Mouse (Mus musculus) adrenal gland, adult (tissue): ENCODE measurements at regions not wholly inside any gene's neighbourhood (a gene's known extent, or its start where the extent isn't known, plus 50 kb on each side); places are given as distances from the start of the nearest gene placed in this dataset.

Experiments
- DNase-seq, 2 experiments: peaks; one replicate each; pipeline ENCODE4 v3.0.0; 2022 to 2023; ENCODE audit warnings: low spot score in 1 of 2; ENCODE audit not compliant: inconsistent age in 2 of 2

DNA sequence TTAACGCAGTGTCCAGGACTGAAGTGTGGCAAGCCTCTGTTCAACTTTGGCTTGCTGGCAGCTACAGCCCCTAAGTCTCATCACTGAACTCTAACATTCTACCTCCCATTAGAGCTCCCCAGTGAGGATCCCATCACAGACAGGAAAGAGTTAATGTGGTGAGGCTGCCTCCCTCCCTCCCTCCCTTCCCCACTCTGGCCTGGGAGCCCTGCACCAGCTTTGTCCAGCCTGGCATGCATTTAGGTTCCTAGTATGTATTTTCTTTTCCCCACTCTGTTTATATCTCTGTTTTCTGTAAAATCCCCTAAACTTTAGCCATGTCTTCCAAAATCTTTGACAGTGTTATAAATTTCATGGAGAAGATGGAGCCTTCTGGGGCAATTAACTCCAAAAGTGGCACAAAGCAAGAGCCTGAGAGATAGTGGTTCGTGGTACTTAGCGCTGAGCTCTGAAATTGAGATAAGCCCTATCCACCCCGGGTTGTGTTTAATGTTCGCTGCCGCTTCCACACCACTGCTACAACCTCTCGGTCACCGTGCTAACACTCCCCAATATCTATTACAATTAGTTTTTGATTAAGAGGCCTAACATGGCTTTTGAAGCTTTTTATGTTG, 130.1 kb upstream of the Nr2f2 start:
- DNase-seq, result no peak

DNA sequence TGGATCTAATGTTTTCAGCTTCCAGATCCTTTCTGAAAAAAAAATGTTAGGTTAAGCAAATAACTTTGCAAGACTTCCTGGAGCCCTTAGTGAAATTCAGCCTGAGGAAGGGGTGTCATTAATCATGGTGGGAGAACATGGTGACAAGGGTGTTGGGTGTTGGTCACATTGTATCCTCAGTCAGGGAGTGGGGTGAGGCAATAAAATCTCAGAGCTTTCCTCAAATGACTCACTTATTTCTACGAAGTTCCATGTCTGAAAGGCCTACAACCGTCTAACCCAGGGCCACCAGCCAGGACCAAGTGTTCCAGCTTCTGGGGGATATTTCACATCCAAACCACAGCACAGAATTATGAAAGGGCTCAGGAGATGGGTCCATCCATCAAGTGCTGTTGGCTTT, 117.7 kb upstream of the Nr2f2 start:
- no peak for DNase-seq

DNA sequence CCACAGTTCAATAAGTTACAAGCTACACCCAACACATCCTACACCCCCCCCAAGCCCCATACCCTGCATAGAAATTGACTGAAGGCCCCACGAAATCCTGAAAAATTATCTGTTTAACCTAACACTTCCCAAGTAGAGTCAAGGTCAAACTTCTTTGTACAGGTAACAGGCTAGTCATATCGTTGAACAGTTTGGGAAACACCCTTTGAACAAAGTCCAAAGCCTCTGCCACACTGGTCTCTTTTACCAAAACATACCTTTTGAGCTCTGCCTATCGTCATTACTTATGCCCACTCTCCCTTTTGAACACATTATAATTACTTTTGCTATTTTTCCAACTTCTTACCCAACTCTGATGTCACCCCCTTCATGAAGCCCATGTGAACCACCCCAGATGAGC, 117.0 kb upstream of the Nr2f2 start:
- no peak for DNase-seq

DNA sequence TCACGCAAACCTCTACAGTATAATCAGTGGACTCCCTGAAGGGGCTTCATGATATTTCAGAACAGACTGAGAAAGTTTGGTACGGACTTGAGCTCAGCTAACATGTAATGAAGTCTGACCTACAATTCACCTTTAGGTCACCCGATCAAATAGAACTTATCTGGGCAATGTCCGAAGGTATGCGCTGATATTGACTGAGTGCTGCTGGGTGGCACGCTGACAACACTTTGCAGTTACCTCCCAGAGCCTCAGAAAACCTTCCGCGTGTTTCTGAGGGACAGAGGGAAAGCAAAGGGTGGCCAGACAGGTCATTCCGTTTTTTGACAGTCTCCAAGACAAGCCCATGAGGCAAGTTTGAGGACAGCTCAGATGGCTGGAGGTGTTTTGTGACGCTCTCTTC, 115.3 kb upstream of the Nr2f2 start:
- no peak for DNase-seq

DNA sequence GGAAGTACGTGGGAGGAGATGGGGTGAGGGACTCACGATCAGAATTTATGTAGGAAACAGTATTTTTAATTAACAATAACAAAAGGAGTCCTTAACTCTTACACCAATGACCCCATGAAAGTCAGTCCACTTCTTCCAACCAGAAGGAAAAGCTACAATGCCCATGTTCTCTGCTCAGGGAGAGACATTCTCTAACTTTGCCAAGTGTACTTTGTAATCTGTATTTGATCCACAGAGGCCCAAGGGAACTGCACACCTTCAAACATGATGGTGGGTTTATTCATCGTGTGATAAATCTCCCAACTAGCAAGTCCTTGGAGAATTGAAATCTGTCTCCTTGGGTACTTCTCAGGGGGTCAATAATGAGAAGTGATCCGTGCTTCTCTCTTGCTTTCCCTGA, 106.3 kb upstream of the Nr2f2 start:
- no peak for DNase-seq

DNA sequence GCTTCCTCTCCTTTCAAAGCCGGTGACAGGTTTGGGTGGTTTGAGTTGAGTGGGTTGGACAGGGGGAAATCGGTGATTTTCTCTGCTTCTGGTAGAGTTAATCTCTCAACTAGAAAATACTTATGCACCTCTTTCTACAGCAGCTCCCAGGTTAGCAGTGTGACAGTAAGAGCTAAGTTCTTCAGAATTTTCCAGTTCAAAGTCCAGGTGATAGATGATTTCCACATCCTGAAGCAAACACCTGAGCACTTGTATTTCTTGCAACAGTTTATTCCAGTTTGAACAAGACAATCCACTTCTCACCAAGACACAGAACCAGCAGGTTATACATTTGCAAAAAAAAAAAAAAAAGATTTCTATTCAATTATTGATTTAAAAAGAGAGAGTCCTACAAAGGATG, 104.0 kb upstream of the Nr2f2 start:
- DNase-seq, result no peak

DNA sequence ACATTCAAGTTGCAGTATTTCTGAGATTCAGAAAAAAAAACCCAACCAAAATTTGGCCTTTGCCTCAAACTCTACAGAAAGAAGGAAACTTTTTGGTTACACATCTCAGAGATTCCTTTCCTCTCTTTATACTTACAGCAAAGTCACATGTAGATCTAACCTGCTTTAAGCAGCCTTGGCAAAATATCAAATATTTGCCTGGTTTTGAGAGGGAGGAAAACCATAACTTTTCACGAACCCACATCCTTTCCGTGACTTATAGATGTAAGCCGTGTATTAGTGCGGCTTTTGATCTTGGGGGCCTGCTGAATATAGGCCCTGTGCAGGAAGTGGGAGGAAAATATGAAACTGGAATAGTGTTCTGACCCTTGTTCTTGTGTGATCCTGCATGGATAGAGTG, 95.6 kb upstream of the Nr2f2 start:
- no peak for DNase-seq

DNA sequence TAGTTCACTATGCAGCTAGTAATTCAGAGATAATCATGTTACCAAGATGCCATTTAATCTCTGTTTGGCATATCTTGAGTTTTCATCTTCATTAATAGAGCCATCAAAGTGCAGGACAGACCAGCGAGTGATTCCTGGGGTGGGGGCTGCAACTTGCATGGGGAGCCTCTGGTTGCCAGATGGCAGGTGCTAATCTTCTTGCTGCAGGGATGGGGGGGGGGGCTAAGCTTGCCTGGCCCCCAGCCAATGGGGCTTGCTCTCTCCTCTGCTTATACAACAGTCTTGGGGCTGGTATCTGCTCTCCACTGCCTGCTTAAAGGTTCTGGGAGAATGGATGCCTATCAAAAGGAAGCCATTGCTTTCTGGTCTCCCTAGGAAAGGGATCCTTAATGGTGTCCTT, 88.0 kb upstream of the Nr2f2 start:
- no peak for DNase-seq

DNA sequence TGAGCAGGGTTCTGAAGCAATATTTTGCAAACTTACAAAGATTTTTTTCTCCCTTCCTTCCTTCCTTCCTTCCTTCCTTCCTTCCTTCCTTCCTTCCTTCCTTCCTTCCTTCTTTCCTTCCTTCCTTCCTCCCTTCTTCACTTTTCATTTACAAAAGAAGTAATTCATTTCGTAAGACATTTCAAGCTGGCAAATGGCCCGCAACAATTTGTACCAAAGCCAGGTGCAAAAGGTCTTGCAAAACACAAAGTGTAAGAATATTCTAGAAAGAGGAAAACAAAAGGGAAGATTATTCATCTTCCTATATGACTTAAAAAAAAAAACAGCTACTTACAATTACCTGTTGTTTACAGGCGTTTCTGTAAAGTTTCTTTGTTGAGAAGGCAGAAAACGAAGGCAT, 86.3 kb upstream of the Nr2f2 start:
- DNase-seq, result no peak

DNA sequence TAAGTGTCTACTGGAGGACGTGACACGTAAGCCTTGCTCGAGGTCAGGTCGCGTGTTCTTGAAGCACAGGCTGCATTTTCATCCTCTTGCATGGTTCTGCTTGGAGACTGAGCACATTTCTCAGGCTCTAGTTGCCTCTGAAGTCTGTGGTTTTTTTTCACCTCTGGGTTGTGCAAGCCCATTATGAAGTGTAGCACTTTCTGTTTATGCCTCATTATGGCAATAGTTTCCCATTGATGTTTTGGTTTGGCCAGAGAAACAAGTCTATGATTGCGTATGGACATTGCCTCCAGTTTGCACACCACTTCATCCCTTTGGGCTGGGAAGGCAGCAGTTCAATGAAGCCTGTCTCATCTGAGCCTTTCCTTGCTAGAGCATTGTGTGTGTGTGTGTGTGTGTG, 72.4 kb upstream of the Nr2f2 start:
- no peak for DNase-seq

DNA sequence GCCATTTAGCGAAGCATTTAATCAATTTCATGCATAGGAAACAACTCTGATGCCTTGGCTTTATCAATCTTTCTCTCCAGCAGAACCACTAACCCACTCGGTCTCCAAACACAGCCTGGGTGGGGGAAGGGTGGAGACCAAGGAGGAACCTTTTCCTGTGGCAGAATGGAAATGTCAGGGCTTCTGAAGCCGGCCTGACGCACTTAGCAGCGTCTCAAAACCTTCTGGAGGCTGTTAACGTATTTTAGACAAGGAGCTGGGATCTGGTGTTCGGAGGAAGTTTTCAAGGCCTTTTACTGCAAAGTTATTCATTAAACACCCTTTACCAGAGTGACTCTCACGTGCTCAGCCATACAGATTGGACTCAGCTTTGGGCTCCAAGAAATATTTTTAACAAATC, 67.3 kb upstream of the Nr2f2 start:
- peak; percentile 35 to 51 for DNase-seq

DNA sequence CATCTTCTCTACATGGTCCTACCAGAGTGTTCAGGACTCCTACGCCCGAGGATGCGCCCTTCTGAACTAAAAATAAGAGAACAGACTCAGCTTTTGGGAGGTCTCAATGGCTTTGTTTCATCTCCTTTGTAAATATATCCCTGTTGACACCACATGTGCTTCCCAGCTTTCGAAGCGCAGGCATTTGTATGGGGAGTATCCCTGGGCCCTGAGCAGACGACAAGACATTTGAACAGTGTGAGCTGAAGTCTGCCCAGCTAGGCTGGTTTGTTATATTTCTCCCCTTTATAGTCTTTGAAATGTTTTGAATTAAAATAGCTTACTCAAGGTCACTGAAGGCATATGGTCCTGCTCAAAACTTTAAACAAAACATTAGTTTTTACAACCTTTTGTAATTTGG, 66.8 kb upstream of the Nr2f2 start:
- no peak for DNase-seq

DNA sequence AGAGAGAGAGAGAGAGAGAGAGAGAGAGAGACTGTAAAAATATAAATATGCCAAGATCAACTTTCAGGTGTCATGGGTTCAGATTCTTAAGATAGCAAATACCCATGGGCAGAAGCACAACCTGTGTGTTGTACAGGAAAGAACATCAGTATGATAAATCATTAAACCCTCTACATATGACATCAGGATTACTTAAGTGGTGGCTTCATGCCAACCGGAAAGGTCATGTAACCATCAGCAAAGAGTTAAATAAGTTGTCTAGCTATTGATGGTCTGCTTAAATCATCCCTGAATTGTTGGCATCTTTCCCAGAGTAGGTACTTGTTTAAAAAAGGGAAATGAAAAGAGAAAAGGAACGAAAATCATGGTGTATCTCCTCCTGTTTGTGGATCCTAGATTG, 65.2 kb upstream of the Nr2f2 start:
- peak in 1 of 2 experiments; percentile 46 for DNase-seq

DNA sequence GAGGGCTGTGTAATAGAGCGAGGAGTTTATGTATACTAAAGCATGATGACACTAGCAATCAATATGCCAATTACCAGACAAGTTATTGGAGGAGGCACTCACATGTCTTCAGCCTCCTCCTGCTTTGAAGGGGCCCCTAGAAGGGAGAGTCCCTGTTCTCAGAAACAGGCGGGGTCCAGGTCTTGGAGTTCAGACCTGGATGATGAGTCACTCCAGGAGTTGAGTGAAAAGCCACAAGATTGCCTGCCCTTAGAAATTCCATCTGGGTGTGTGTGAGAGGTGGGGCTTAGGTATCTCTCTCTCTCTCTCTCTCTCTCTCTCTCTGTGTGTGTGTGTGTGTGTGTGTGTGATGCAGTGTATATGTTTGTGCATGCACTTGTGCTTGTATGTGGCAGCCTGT, 62.8 kb upstream of the Nr2f2 start:
- no peak for DNase-seq

DNA sequence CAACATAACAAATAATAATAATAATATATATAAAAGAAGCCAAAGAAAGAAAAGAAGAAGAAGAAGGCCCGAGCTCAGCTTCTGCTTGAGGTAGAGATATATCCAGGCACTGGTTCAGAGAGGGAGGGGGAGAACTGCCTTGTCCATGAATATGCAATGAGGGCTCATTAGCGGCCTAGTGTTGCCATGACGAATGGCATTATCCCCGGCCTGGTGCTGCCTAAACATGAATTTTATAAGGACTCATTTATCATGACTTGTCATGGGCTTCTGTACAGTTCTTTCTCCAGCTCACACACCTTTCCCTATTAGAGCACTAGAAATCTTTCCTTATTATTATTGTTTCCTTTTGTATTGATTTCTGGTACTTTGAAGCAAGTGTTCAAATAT, 57.7 kb upstream of the Nr2f2 start:
- DNase-seq, result no peak

DNA sequence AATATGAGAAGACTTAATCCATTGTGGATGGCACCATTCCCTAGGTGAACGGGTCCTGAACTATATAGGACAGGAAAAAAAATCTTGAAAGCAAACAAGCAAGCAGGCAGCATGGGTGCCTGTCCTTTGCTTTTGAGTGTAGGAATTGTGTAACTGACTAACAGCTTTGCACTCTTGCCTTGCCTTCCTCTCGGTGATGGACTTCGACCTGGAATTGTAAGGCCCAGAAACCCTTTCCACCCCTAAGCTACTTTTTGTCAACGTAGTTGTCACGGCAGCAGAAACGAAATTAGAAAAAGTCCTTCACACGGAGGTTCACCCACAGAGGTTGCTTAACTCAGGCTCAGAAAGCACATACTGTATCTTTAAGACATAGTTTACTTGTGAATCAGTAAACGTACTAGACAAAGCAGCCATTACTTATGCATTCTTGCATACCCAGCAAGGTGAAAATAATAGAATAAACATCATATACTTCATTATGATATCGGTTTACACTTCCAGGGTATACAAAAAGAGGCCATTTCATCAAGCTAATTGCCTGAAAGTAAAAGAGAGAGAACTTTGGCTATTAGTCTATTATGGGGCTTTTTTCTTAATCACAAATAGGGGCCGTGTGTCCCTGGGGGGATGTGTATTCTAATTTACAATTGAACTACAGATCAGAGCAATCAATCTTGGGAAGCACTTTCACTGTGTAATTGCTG, 57.1 kb upstream of the Nr2f2 start:
- DNase-seq, result no peak

DNA sequence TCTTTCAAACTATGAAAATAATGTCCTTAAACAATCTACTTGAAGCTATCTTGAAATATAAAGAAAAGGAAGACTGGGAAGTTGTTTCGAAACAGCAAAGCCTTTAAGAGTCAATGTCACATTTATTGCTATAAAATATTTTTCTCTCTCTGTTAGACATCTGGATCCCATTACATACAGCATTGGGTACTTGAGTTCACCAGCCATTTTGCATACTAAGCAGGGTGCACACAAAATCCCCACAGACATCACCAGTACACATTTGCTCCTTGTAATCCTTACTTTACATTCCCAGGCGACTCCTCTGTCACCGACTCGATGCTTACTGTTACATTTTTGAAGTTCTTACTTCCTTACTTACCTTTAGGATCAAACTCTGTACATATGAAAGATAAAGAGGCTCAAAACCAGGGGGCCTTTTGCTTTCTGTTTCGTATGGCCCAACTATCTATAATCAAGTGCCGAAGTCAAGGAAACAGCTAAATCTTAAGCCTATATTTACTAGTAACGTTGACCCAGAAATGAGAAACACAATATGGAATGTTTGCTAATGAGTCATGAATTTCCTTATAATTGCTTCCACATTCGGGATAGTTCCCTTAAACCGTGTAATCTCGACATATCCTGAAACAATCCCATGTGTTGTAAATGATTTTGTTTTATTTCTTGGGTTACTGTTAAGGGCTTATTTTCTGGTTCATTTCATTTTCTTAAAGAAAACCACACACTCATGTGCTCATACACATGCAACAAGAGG, 49.8 kb upstream of the Nr2f2 start:
- no peak for DNase-seq
